Mouse (Mus musculus) bone marrow macrophage, adult 2 months (primary cell): ENCODE measurements around the gene Capn8. TPM values are rescaled to one million over a fixed set of nuclear protein-coding genes. Genes with fewer than 3 reads are reported as not detected.
A peak's percentile ranks its signal among the peaks of the same experiment; 100 is the strongest.

Experiments used
- H3K27ac ChIP-seq: 2 replicates; pipeline ENCODE4 v1.5.1; 2012; ENCODE audit warnings: low read depth, low read length; ENCODE audit not compliant: insufficient read depth
- H3K4me1 ChIP-seq: 2 replicates; pipeline ENCODE4 v1.6.1; 2012; ENCODE audit warnings: low read length; ENCODE audit not compliant: control insufficient read depth, insufficient read depth
- H3K4me3 ChIP-seq: 2 replicates; pipeline ENCODE4 v1.5.1; 2012; ENCODE audit warnings: mild to moderate bottlenecking, low read length, moderate library complexity; ENCODE audit not compliant: insufficient read depth
- CTCF ChIP-seq: IDR thresholded peaks from 2 replicates; pipeline ENCODE4 v1.5.1; 2012; ENCODE audit warnings: low read depth, mild to moderate bottlenecking, low read length, moderate library complexity
- POLR2A ChIP-seq: IDR thresholded peaks from 2 replicates; pipeline ENCODE4 v1.6.1; 2012; ENCODE audit warnings: mild to moderate bottlenecking, low read depth, low read length, borderline replicate concordance
- polyA plus RNA-seq: library from polyadenylated mRNA; stranded (reverse); fragments of >200 nt; gene quantifications from 2 replicates; pipeline ENCODE4 v1.2.4, GENCODE M21; 2012; ENCODE audit not compliant: missing spikeins, insufficient read depth, insufficient read length

The Capn8 gene
- polyA plus RNA-seq, 1 experiment: not detected

- H3K27ac ChIP-seq: no peak overlapping the region
- H3K4me1 ChIP-seq: peaks cover 11% of the 10 kb centered on the region
- no peak overlapping the region for H3K4me3 ChIP-seq
- no peak for TF ChIP-seq CTCF
Measured at GRCm38 (mm10) chr1:182543906-182544305, 20.9 kb upstream of the Capn8 start.

GRCm38 (mm10) chr1:182550761-182551160 is 14.0 kb upstream of the Capn8 start:
- Histone ChIP-seq H3K27ac (no peak overlapping the region), H3K4me1 (peaks cover 8% of the 10 kb centered on the region), H3K4me3 (no peak overlapping the region)
- no peak for TF ChIP-seq POLR2A
- TF ChIP-seq CTCF: no peak

GRCm38 (mm10) chr1:182553649-182554375 is 11.0 kb upstream of the Capn8 start:
- Histone ChIP-seq H3K4me1 (peaks cover 8% of the 10 kb centered on the region), H3K4me3 (no peak overlapping the region), H3K27ac (no peak overlapping the region)
- TF ChIP-seq POLR2A (no peak), CTCF (0 out of 2 replicates have a peak, but pooled peaks have one; percentile 21)

- Histone ChIP-seq H3K4me3 (no peak overlapping the region), H3K27ac (no peak overlapping the region), H3K4me1 (peaks cover 22% of the 10 kb centered on the region)
- TF ChIP-seq POLR2A: no peak
- no peak for TF ChIP-seq CTCF
Measured at GRCm38 (mm10) chr1:182558271-182558670, 6.5 kb upstream of the Capn8 start.

- TF ChIP-seq CTCF (no peak), POLR2A (no peak)
- Histone ChIP-seq H3K4me3 (no peak overlapping the region), H3K4me1 (peaks cover 25% of the 10 kb centered on the region), H3K27ac (no peak overlapping the region)
Measured at GRCm38 (mm10) chr1:182559530-182559929, 5.3 kb upstream of the Capn8 start.

- H3K4me1 ChIP-seq: peaks cover 25% of the 10 kb centered on the region
- peak; percentile 86 for TF ChIP-seq CTCF
- TF ChIP-seq POLR2A: no peak
- no peak overlapping the region for H3K4me3 ChIP-seq
- H3K27ac ChIP-seq: no peak overlapping the region
Measured at GRCm38 (mm10) chr1:182560390-182561098, 4.3 kb upstream of the Capn8 start.

GRCm38 (mm10) chr1:182561945-182562514 is 2.8 kb upstream of the Capn8 start:
- TF ChIP-seq CTCF: no peak
- Histone ChIP-seq H3K27ac (no peak overlapping the region), H3K4me1 (peaks cover 25% of the 10 kb centered on the region), H3K4me3 (no peak overlapping the region)

GRCm38 (mm10) chr1:182562576-182563370 is 2.0 kb upstream of the Capn8 start:
- 0 out of 2 replicates have a peak overlapping the region, but pooled peaks have one; percentile 10 for H3K27ac ChIP-seq
- TF ChIP-seq POLR2A (no peak), CTCF (no peak)
- no peak overlapping the region for H3K4me3 ChIP-seq
- peaks cover 25% of the 10 kb centered on the region for H3K4me1 ChIP-seq

- Histone ChIP-seq H3K4me1 (peaks cover 23% of the 10 kb centered on the region), H3K4me3 (no peak overlapping the region), H3K27ac (no peak overlapping the region)
- TF ChIP-seq CTCF (no peak), POLR2A (no peak)
Measured at GRCm38 (mm10) chr1:182565351-182565835, 586 bp downstream of the Capn8 start.

GRCm38 (mm10) chr1:182571148-182571547 is 6.3 kb downstream of the Capn8 start:
- Histone ChIP-seq H3K27ac (no peak overlapping the region), H3K4me3 (no peak overlapping the region), H3K4me1 (no peaks in the 10 kb centered on the region)
- TF ChIP-seq CTCF: no peak
- TF ChIP-seq POLR2A: no peak
